Mouse (Mus musculus) thymus, adult 2 months (tissue): ENCODE measurements around the gene Wdr93. TPM values are rescaled to one million over a fixed set of nuclear protein-coding genes. Genes with fewer than 3 reads are reported as not detected.

Source experiments
- DNase-seq: peaks from one replicate; pipeline ENCODE4 v3.0.0; 2021
- H3K27ac ChIP-seq: fragments of 200-500 bp; 2 replicates; pipeline ENCODE4 v1.5.1; 2012; ENCODE audit warnings: low read length, control low read depth; ENCODE audit not compliant: control insufficient read depth, insufficient read depth
- H3K27me3 ChIP-seq: fragments of 200-500 bp; 2 replicates; pipeline ENCODE4 v1.6.1; 2012; ENCODE audit warnings: mild to moderate bottlenecking, low read length, moderate library complexity, mixed read lengths; ENCODE audit not compliant: control insufficient read depth, insufficient read depth
- H3K36me3 ChIP-seq: fragments of 200-500 bp; 2 replicates; pipeline ENCODE4 v1.6.1; 2012; ENCODE audit warnings: mild to moderate bottlenecking, low read length, moderate library complexity; ENCODE audit not compliant: control insufficient read depth, insufficient read depth
- H3K4me1 ChIP-seq: fragments of 200-500 bp; replicated peaks from 2 replicates; pipeline ENCODE4 v1.6.1; 2012; ENCODE audit warnings: low read length; ENCODE audit not compliant: control insufficient read depth, insufficient read depth
- H3K4me3 ChIP-seq: fragments of 200-500 bp; 2 replicates; pipeline ENCODE4 v1.5.1; 2012; ENCODE audit warnings: mild to moderate bottlenecking, low read length, control low read depth, moderate library complexity; ENCODE audit not compliant: control insufficient read depth, insufficient read depth
- CTCF ChIP-seq: fragments of 200-500 bp; IDR thresholded peaks from 2 replicates; pipeline ENCODE4 v1.5.1; 2012; ENCODE audit warnings: mild to moderate bottlenecking, control low read depth, low read length, moderate library complexity, borderline replicate concordance; ENCODE audit not compliant: control insufficient read depth, poor library complexity, insufficient read depth; ENCODE audit errors: extremely low read depth
- POLR2A ChIP-seq: fragments of 200-500 bp; IDR thresholded peaks from 2 replicates; pipeline ENCODE4 v1.6.1; 2012; ENCODE audit warnings: mild to moderate bottlenecking, low read length, control low read depth, moderate library complexity; ENCODE audit not compliant: control insufficient read depth, poor library complexity, insufficient read depth; ENCODE audit errors: extremely low read depth
- WGBS: fragments of 180-500 bp; shearing (Covaris S2); methylation state at CpG from one replicate; pipeline ENCODE4 v1.1.7; 2018; 5-methylcytosine and 5-hydroxymethylcytosine counted together
- polyA plus RNA-seq: library from polyadenylated mRNA; depleted of rRNA; stranded (reverse); fragments of >200 nt; gene quantifications from 2 replicates; pipeline ENCODE4 v1.2.3, GENCODE M21; 2012

Gene Wdr93
- polyA plus RNA-seq, 1 experiment = 0.22 TPM

DNA sequence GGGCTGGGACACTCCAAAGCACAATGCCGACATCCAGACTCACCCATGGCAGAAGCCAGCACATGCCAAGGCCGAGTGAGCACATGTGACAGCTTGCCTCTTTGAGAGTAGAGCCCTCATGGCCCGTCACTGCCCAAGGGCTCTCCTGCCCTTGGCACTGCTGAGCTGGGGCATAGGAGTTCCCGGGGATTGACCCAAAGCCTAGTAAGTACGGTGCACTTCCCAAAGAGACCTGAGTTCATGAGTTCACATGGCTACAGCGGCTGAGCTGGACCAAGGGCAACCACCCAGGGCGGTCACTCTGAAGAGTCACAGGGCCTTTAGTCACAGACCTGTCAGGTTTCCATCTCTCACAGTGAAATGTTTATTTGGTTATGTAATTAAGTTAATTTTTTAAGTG, 65.6 kb downstream of the Wdr93 start:
- H3K27ac ChIP-seq = no peak overlapping the region
- DNase-seq = no peak
- no peaks in the 10 kb centered on the region for H3K36me3 ChIP-seq
- no peak overlapping the region for H3K4me3 ChIP-seq
- TF ChIP-seq POLR2A (no peak), CTCF (no peak)
- no peaks in the 10 kb centered on the region for H3K27me3 ChIP-seq
- peaks cover 6% of the 10 kb centered on the region for H3K4me1 ChIP-seq
- WGBS = 94% methylated on average over 7 of the region's 7 CpGs

DNA sequence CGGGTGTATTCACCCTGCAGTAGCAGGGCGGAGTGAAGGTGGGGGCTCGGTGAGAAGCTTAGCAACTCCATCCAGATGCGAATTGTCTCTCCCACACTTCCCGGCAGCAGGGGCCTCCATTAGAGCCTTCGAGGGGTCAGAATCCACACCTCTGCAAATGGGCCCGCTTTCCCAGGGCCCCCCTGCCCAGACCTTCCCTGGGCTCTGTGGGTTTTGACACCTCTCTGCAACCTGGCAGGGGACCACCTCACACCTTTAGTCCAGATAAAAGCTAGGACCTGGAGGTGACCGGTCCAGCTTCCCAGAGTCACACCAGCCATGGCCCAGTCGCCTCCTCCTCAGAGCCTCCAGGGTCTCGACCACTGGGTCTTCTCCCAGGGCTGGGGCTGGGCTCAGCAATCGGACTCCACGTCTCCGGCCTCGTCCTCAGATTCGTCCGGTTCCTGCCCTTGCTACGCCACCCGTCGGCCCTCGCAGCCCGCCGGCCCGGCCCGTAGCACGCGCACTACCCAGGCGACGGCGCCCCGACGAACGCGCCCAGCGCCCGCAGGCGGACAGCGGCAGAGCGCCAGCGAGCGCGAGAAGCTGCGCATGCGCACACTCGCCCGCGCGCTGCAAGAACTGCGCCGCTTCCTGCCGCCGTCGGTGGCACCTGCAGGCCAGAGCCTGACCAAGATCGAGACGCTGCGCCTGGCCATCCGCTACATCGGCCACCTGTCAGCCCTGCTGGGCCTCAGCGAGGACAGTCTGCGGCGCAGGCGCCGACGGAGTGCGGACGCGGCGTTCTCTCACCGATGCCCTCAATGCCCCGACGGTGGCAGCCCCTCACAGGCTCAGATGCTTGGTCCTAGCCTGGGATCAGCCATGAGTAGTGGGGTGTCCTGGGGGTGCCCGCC, 67.9 kb downstream of the Wdr93 start, which contains the start of gene Mesp2:
Gene Mesp2, plus strand, starts transcription at position 117 of the 896 bp plus-strand sequence.
- Histone ChIP-seq H3K36me3 (no peaks in the 10 kb centered on the region), H3K27ac (no peak within 1 kb of the TSS), H3K4me1 (peaks cover 6% of the 10 kb centered on the region), H3K27me3 (no peaks in the 10 kb centered on the region), H3K4me3 (no peak within 1 kb of the TSS)
- peak; percentile 74 for DNase-seq
- WGBS = 19% methylated on average over 71 of the region's 71 CpGs
- TF ChIP-seq POLR2A (no peak), CTCF (no peak)

GRCm38 (mm10) chr7:79813409-79813808, 70.4 kb downstream of the Wdr93 start:
- Histone ChIP-seq H3K36me3 (no peaks in the 10 kb centered on the region), H3K27me3 (no peaks in the 10 kb centered on the region), H3K4me3 (no peak overlapping the region), H3K4me1 (peaks cover 6% of the 10 kb centered on the region), H3K27ac (no peak overlapping the region)
- 56% methylated on average over 1 of the region's 1 CpGs for WGBS
- TF ChIP-seq POLR2A (no peak), CTCF (no peak)
- DNase-seq = no peak

GRCm38 (mm10) chr7:79818321-79818720, 75.4 kb downstream of the Wdr93 start:
- no peak for DNase-seq
- Histone ChIP-seq H3K4me3 (no peak overlapping the region), H3K36me3 (no peaks in the 10 kb centered on the region), H3K4me1 (no peaks in the 10 kb centered on the region; the same call in 1 of the 2 replicates), H3K27me3 (no peaks in the 10 kb centered on the region), H3K27ac (no peak overlapping the region)
- no peak for TF ChIP-seq POLR2A
- no peak for TF ChIP-seq CTCF
- WGBS = 61% methylated on average over 6 of the region's 6 CpGs

GRCm38 (mm10) chr7:79819515-79819914, 76.6 kb downstream of the Wdr93 start:
- H3K27me3 ChIP-seq = no peaks in the 10 kb centered on the region

DNA sequence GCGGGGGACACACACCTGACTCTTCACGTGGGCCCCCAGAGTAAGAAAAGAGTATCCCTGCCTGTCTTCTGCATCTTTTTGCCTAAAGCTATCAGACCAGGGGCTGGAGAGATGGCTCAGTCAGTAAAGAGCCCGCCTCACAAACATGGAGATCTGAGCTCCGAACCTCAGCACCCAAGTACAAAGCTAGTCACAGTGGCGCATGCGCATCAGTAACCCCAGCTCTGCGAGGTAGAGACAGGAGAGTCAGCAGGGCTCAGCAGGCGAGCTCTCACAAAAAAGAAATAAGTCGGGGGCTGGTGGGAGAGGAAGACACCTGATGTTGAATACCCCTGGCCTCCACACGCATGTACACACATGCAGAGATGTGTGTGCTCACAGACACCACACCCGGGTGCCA, 77.0 kb downstream of the Wdr93 start:
- 95% methylated on average over 11 of the region's 11 CpGs for WGBS

More at GRCm38 (mm10) chr7:79819515-79819914, 76.6 kb downstream of the Wdr93 start:
- 54% methylated on average over 4 of the region's 4 CpGs for WGBS
- Histone ChIP-seq H3K27ac (no peak overlapping the region), H3K4me1 (no peaks in the 10 kb centered on the region; the same call in 1 of the 2 replicates), H3K36me3 (no peaks in the 10 kb centered on the region), H3K4me3 (no peak overlapping the region)
- TF ChIP-seq CTCF (no peak), POLR2A (no peak)
- no peak for DNase-seq

More for the DNA sequence above, 77.0 kb downstream of the Wdr93 start:
- no peak for TF ChIP-seq POLR2A
- no peak for TF ChIP-seq CTCF
- no peak for DNase-seq
- no peak overlapping the region for H3K27ac ChIP-seq
- no peaks in the 10 kb centered on the region for H3K27me3 ChIP-seq
- no peaks in the 10 kb centered on the region; the same call in 1 of the 2 replicates for H3K4me1 ChIP-seq
- H3K4me3 ChIP-seq = no peak overlapping the region
- H3K36me3 ChIP-seq = no peaks in the 10 kb centered on the region
